Mouse (Mus musculus) CH12.LX (cell line): ENCODE data around the gene Lmnb2.

Source experiments
- CHD2 ChIP-seq: IDR thresholded peaks from 2 replicates; pipeline ENCODE4 v1.6.1; 2011; ENCODE audit warnings: low read length, improper control_type of control experiment
- CTCF ChIP-seq, 2 experiments: IDR thresholded peaks in 1 of 2; conservative IDR thresholded peaks in 1 of 2; 2 replicates each; pipeline ENCODE4 v1.5.1; 2011 to 2012; ENCODE audit warnings: low read depth in 2 of 2, low read length in 2 of 2, improper control_type of control experiment in 1 of 2, inconsistent platforms in 1 of 2, mild to moderate bottlenecking in 1 of 2, moderate library complexity in 1 of 2
- ELF1 ChIP-seq: IDR thresholded peaks from 2 replicates; pipeline ENCODE4 v1.6.1; 2014; ENCODE audit warnings: low read depth, mild to moderate bottlenecking, inconsistent platforms, low read length, improper control_type of control experiment
- EP300 ChIP-seq: IDR thresholded peaks from 2 replicates; pipeline ENCODE4 v1.6.1; 2011; ENCODE audit warnings: low read length, improper control_type of control experiment
- MXI1 ChIP-seq: IDR thresholded peaks from 2 replicates; pipeline ENCODE4 v1.6.1; 2011; ENCODE audit warnings: mild to moderate bottlenecking, low read depth, low read length, improper control_type of control experiment
- POLR2A ChIP-seq: IDR thresholded peaks from 2 replicates; pipeline ENCODE4 v1.6.1; 2011; ENCODE audit warnings: low read depth, mild to moderate bottlenecking, improper control_type of control experiment, low read length
- RAD21 ChIP-seq: IDR thresholded peaks from 2 replicates; pipeline ENCODE4 v1.6.1; 2011; ENCODE audit warnings: low read depth, mild to moderate bottlenecking, low read length, improper control_type of control experiment, moderate library complexity
- ZC3H11A ChIP-seq: IDR thresholded peaks from 2 replicates; pipeline ENCODE4 v1.6.1; 2012; ENCODE audit warnings: low read depth, mild to moderate bottlenecking, inconsistent platforms, low read length, improper control_type of control experiment

- TF ChIP-seq ZC3H11A (no peak), CHD2 (peak; percentile 70), CTCF (conservative IDR thresholded peaks at IDR 0.05 in 1 of 2, IDR thresholded peaks at IDR 0.05 in 1 of 2; ENCODE audit: low read depth in 2 of 2, low read length in 2 of 2) (no peak), MXI1 (peak; percentile 39; the same call in 1 of the 2 replicates), EP300 (peak; percentile 84), POLR2A (peak; percentile 100), RAD21 (no peak), ELF1 (peak; percentile 65)
Observed at GRCm38 (mm10) chr10:80929299-80930226, 11.5 kb upstream of the Lmnb2 start, which contains the start of gene Gadd45b.
